Mouse (Mus musculus) liver, adult 2 months (tissue): Measurements from ENCODE around the gene Adgrl3.

Experiments
- CTCF ChIP-seq: fragments of 200-500 bp; IDR thresholded peaks from 2 replicates; pipeline ENCODE4 v1.5.1; 2011; ENCODE audit warnings: low read depth, low read length, control low read depth
- POLR2A ChIP-seq: fragments of 200-500 bp; IDR thresholded peaks from 2 replicates; pipeline ENCODE4 v1.6.1; 2011; ENCODE audit warnings: low read length, control low read depth; ENCODE audit not compliant: insufficient read depth; ENCODE audit errors: extremely low read depth

DNA sequence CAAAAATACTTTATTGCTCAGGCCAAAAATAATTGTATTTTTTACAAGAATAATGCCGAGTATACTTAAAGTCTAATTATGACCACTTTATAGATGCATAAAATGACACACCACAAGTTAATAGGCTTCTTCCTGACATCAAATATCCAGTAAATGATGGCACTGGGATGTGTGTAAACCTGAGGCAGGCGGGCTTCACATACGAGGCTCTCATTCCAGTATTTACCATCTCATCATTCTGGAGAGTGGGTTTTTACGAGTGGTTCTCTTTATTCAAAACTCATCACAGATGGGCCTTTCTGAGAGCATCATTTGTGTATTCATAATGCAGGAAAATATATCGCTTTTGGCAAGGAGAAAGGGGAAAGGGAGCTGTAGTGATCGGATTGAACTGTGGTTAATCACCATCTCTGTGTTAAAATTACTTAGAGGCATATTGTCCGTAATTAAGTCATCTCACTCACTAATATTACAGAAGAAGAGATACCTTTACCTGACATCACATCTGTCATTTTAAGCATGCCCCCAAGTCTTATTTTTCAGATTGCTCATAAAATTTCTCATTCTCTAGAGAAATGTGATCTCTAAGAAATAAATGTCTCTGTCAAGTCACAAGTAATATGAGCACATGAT, 737.3 kb downstream of the Adgrl3 start:
- no peak for TF ChIP-seq POLR2A
- TF ChIP-seq CTCF = no peak
